Mouse (Mus musculus) forebrain, embryonic 14.5 days (tissue): ENCODE results near the gene Zfp184. TPM values are rescaled to one million over a fixed set of nuclear protein-coding genes. Genes with fewer than 3 reads are reported as not detected.

ENCODE experiments used
- ATAC-seq: fragments of 200-750 bp; cut with Nextera tagmentation; 2 replicates; pipeline ENCODE4 v1.8.0; 2017; ENCODE audit warnings: mild to moderate bottlenecking, moderate library complexity
- DNase-seq: peaks from one replicate; pipeline ENCODE4 v3.0.0-alpha.2; 2015; ENCODE audit warnings: low spot score
- H3K27ac ChIP-seq: fragments of 300-500 bp; sonication (generic); 2 replicates; pipeline ENCODE4 v1.5.1; 2014; ENCODE audit warnings: low read depth, mild to moderate bottlenecking, control low read depth, low read length, moderate library complexity
- H3K27me3 ChIP-seq: fragments of 300-500 bp; sonication (generic); replicated peaks from 2 replicates; pipeline ENCODE4 v1.6.1; 2014; ENCODE audit warnings: low read length, control low read depth, mixed read lengths; ENCODE audit not compliant: control insufficient read depth, insufficient read depth
- H3K36me3 ChIP-seq: fragments of 300-500 bp; sonication (generic); 2 replicates; pipeline ENCODE4 v1.6.1; 2014; ENCODE audit warnings: low read length, control low read depth; ENCODE audit not compliant: control insufficient read depth, insufficient read depth
- H3K4me1 ChIP-seq: fragments of 300-500 bp; sonication (generic); 2 replicates; pipeline ENCODE4 v1.6.1; 2014; ENCODE audit warnings: antibody characterized with exemption, low read length, control low read depth; ENCODE audit not compliant: control insufficient read depth, insufficient read depth
- H3K4me2 ChIP-seq: fragments of 300-500 bp; sonication (generic); 2 replicates; pipeline ENCODE4 v1.6.1; 2014; ENCODE audit warnings: mild to moderate bottlenecking, control low read depth, low read length
- H3K4me3 ChIP-seq: fragments of 300-500 bp; sonication (generic); 2 replicates; pipeline ENCODE4 v1.5.1; 2014; ENCODE audit warnings: low read depth, low read length, control low read depth
- H3K9ac ChIP-seq: fragments of 300-500 bp; sonication (generic); 2 replicates; pipeline ENCODE4 v1.6.1; 2014; ENCODE audit warnings: mild to moderate bottlenecking, low read length, control low read depth, moderate library complexity
- H3K9me3 ChIP-seq: fragments of 300-500 bp; sonication (generic); replicated peaks from 2 replicates; pipeline ENCODE4 v1.6.1; 2016; ENCODE audit warnings: low read length, control low read depth, mixed read lengths; ENCODE audit not compliant: control insufficient read depth
- WGBS: fragments of 180-500 bp; shearing (Covaris S2); extraction: QIAGEN DNeasy Blood & Tissue Kit; methylation state at CpG from one replicate; pipeline ENCODE4 v1.1.7; 2014; 5-methylcytosine and 5-hydroxymethylcytosine counted together
- polyA plus RNA-seq: library from polyadenylated mRNA; unstranded; fragments of >200 nt; fragmentation: Nextera tagmentation; extraction: Ambion mirVana; gene quantifications from 2 replicates; pipeline ENCODE4 v1.2.1, GENCODE M21; 2014

Zfp184 gene
- polyA plus RNA-seq, 1 experiment from 2014 or later, result 34.9 TPM

GRCm38 (mm10) chr13:21969269-21969668 is 24.4 kb downstream of the Zfp184 start:
- Histone ChIP-seq H3K9ac (no peak overlapping the region), H3K36me3 (peaks cover 3% of the 10 kb centered on the region), H3K4me2 (no peak overlapping the region), H3K4me3 (no peak overlapping the region), H3K27ac (no peak overlapping the region), H3K9me3 (no peaks in the 10 kb centered on the region), H3K27me3 (no peaks in the 10 kb centered on the region), H3K4me1 (no peaks in the 10 kb centered on the region)
- no peak for ATAC-seq
- 44% methylated on average over 1 of the region's 1 CpGs for WGBS
- DNase-seq, result no peak

- ATAC-seq (no peak), DNase-seq (no peak)
- no peaks in the 10 kb centered on the region for H3K9me3 ChIP-seq
- H3K27me3 ChIP-seq, result no peaks in the 10 kb centered on the region
- H3K9ac ChIP-seq, result no peak overlapping the region
- no peaks in the 10 kb centered on the region for H3K36me3 ChIP-seq
- no peaks in the 10 kb centered on the region for H3K4me1 ChIP-seq
- H3K4me2 ChIP-seq, result no peak overlapping the region
- no peak overlapping the region for H3K4me3 ChIP-seq
- no peak overlapping the region for H3K27ac ChIP-seq
- 56% methylated on average over 2 of the region's 2 CpGs for WGBS
These were observed 24.9 kb downstream of the Zfp184 start for GRCm38 (mm10) chr13:21969816-21970215.

GRCm38 (mm10) chr13:21971641-21972040 is 26.7 kb downstream of the Zfp184 start:
- WGBS, result 31% methylated on average over 3 of the region's 3 CpGs
- Histone ChIP-seq H3K27ac (no peak overlapping the region), H3K4me3 (no peak overlapping the region), H3K4me1 (no peaks in the 10 kb centered on the region), H3K27me3 (no peaks in the 10 kb centered on the region), H3K9me3 (no peaks in the 10 kb centered on the region), H3K36me3 (no peaks in the 10 kb centered on the region), H3K4me2 (no peak overlapping the region), H3K9ac (no peak overlapping the region)
- DNase-seq (no peak), ATAC-seq (no peak)

DNA sequence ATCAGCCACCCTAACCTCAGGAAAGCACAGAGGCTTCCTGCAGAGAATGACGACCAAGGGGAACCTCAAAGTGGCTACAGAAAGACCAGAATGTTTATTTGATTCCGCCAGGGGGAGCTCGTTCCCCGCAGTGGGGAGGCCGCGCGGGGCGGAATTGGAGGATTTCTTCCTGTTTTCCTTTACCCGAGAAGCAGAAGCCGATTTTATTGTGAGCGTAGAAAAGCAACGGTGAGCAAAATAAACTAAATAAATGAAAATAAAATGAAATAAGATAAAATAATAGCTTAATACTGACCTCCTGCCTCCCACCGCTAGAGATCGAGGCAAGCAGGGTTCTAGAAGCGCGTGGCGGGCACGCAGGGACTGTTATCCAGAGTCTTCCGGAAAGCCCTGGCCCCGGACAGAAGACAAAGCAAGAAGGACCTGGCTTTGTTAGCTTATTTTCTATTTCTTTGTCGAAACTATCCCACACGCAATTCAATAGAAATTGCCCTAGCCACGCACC is 29.4 kb downstream of the Zfp184 start:
- H3K9me3 ChIP-seq, result no peaks in the 10 kb centered on the region
- ATAC-seq (peak; percentile 89), DNase-seq (peak; percentile 94)
- H3K4me3 ChIP-seq, result peak overlapping the region; percentile 48
- H3K27me3 ChIP-seq, result peaks cover 3% of the 10 kb centered on the region; the same call in 1 of the 2 replicates
- no peaks in the 10 kb centered on the region for H3K36me3 ChIP-seq
- 0% methylated on average over 23 of the region's 23 CpGs for WGBS
- peak overlapping the region; percentile 70 for H3K9ac ChIP-seq
- no peaks in the 10 kb centered on the region for H3K4me1 ChIP-seq
- peak overlapping the region; percentile 38 for H3K4me2 ChIP-seq
- peak overlapping the region; percentile 88 for H3K27ac ChIP-seq

DNA sequence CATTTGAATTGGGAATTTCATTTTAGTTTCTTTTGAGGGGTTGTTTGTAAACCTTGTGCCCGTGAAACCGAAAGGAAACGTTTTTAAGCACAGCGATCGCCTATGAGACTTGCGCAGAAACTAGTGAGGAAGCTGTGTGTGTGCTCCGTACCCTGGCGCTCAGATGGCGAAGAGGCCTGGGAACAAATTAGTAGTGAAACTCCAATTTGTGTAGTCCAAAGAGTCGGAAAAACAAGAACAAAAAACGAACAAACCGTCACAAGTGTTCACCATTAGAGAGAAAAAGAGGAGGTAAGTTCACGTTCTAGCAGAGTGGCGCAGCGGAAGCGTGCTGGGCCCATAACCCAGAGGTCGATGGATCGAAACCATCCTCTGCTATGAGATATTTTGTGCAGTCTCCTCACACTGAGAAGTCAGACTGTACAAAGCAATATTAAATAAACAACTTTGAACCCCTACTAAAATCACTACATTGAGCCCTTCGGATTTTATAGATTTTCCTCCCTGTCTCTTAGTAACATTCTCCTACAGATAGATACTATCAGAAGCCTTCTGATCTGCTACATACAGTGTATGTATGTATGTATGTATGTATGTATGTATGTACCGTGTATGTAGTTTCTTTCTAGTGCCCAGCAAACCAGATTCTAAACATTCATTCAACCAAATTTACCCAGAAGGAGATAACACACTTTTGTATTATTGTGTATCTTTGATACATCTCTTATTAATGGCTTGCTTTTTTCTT is 30.0 kb downstream of the Zfp184 start:
- DNase-seq (peak; percentile 92), ATAC-seq (peak; percentile 96)
- no peaks in the 10 kb centered on the region for H3K36me3 ChIP-seq
- peak overlapping the region; percentile 88 for H3K27ac ChIP-seq
- peaks cover 7% of the 10 kb centered on the region for H3K27me3 ChIP-seq
- no peaks in the 10 kb centered on the region for H3K9me3 ChIP-seq
- no peaks in the 10 kb centered on the region for H3K4me1 ChIP-seq
- 3% methylated on average over 20 of the region's 20 CpGs for WGBS
- peak overlapping the region; percentile 48 for H3K4me3 ChIP-seq
- peak overlapping the region; percentile 70 for H3K9ac ChIP-seq
- H3K4me2 ChIP-seq, result peak overlapping the region; percentile 38

- DNase-seq (peak; percentile 37), ATAC-seq (peak; percentile 72)
- Histone ChIP-seq H3K36me3 (no peaks in the 10 kb centered on the region), H3K4me2 (peak within 1 kb of the TSS; percentile 97), H3K27me3 (peaks cover 33% of the 10 kb centered on the region), H3K4me1 (peaks cover 5% of the 10 kb centered on the region; the same call in 1 of the 2 replicates), H3K27ac (no peak within 1 kb of the TSS), H3K9ac (peak within 1 kb of the TSS; percentile 77), H3K9me3 (no peaks in the 10 kb centered on the region), H3K4me3 (peak within 1 kb of the TSS; percentile 51)
- WGBS, result under 1% methylated on average over 58 of the region's 58 CpGs
These were observed 36.3 kb downstream of the Zfp184 start, which contains the start of gene Pom121l2 for GRCm38 (mm10) chr13:21980981-21981802. Gene Pom121l2 (plus strand): TSS chr13:21981194.

DNA sequence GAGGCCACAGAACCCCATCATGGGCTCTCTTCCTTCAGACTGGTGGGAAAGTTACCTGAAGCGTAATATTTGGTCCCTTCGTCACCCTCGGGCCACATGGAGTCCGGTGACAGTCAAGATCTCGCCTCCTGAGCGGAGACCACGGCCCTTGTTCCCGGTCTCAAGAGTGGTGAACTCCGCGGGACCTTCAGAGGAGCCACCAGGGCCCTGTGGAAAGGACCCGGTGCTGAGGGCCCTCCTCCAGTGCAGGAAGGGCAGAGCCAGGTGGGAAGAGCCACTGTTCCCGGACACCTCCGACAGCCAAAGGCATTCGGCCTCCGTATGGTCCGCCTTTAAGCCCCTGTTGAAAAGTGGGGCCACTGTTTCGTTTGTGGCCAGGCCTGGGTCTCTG is 36.9 kb downstream of the Zfp184 start:
- no peak for DNase-seq
- peaks cover 33% of the 10 kb centered on the region for H3K27me3 ChIP-seq

GRCm38 (mm10) chr13:21984486-21984885 is 39.6 kb downstream of the Zfp184 start:
- Histone ChIP-seq H3K9me3 (no peaks in the 10 kb centered on the region), H3K4me1 (peaks cover 5% of the 10 kb centered on the region; the same call in 1 of the 2 replicates), H3K4me3 (no peak overlapping the region), H3K9ac (no peak overlapping the region), H3K4me2 (no peak overlapping the region), H3K36me3 (no peaks in the 10 kb centered on the region), H3K27me3 (peaks cover 31% of the 10 kb centered on the region), H3K27ac (no peak overlapping the region)
- ATAC-seq (no peak), DNase-seq (no peak)
- 81% methylated on average over 2 of the region's 2 CpGs for WGBS

More for the DNA sequence above, 36.9 kb downstream of the Zfp184 start:
- peak; percentile 37; the same call in 1 of the 2 replicates for ATAC-seq
- H3K9ac ChIP-seq, result peak overlapping the region; percentile 77
- peak overlapping the region; percentile 51 for H3K4me3 ChIP-seq
- WGBS, result 6% methylated on average over 17 of the region's 17 CpGs
- H3K4me2 ChIP-seq, result peak overlapping the region; percentile 97
- no peak overlapping the region for H3K27ac ChIP-seq
- H3K4me1 ChIP-seq, result peaks cover 5% of the 10 kb centered on the region; the same call in 1 of the 2 replicates
- no peaks in the 10 kb centered on the region for H3K9me3 ChIP-seq
- no peaks in the 10 kb centered on the region for H3K36me3 ChIP-seq
